Mouse (Mus musculus): ENCODE measurements around the gene Mgl2. TPM values are rescaled to one million over a fixed set of nuclear protein-coding genes. Genes with fewer than 3 reads are reported as not detected.
"Not testable (repeated sequence)": the region's sequence is repeated elsewhere in the genome, so short reads cannot be mapped to it uniquely, and the experiment has no call there.

Gene Mgl2
- polyA plus RNA-seq, 1 experiment from 2014 or later = 0.50 TPM

GRCm38 (mm10) chr11:70099809-70100208 is 30.3 kb upstream of the Mgl2 start:
- Histone ChIP-seq H3K4me1 (replicated peaks; ENCODE audit: control insufficient read depth, insufficient read depth, low read length) (no peaks in the 10 kb centered on the region), H3K9me3 (ENCODE audit: control insufficient read depth) (no peaks in the 10 kb centered on the region), H3K4me3 (ENCODE audit: low read depth, low read length) (no peak overlapping the region), H3K4me2 (replicated peaks; ENCODE audit: low read depth) (no peak overlapping the region), H3K9ac (ENCODE audit: low read depth, low read length) (no peak overlapping the region), H3K27ac (ENCODE audit: low read depth, low read length) (no peak overlapping the region), H3K36me3 (ENCODE audit: control insufficient read depth, insufficient read depth) (no peaks in the 10 kb centered on the region), H3K27me3 (replicated peaks; ENCODE audit: control insufficient read depth, insufficient read depth, low read length) (no peaks in the 10 kb centered on the region)
- 84% methylated on average over 2 of the region's 2 CpGs for WGBS
- ATAC-seq = no peak
- no peak for TF ChIP-seq CTCF (IDR thresholded peaks at IDR 0.05; ENCODE audit: low read depth)

- Histone ChIP-seq H3K9me3 (ENCODE audit: control insufficient read depth) (no peaks in the 10 kb centered on the region), H3K27ac (ENCODE audit: low read depth, low read length) (no peak overlapping the region), H3K4me1 (replicated peaks; ENCODE audit: control insufficient read depth, insufficient read depth, low read length) (no peaks in the 10 kb centered on the region), H3K36me3 (ENCODE audit: control insufficient read depth, insufficient read depth) (no peaks in the 10 kb centered on the region), H3K4me2 (replicated peaks; ENCODE audit: low read depth) (no peak overlapping the region), H3K27me3 (replicated peaks; ENCODE audit: control insufficient read depth, insufficient read depth, low read length) (no peaks in the 10 kb centered on the region), H3K4me3 (ENCODE audit: low read depth, low read length) (no peak overlapping the region), H3K9ac (ENCODE audit: low read depth, low read length) (no peak overlapping the region)
- ATAC-seq = no peak
- TF ChIP-seq CTCF (IDR thresholded peaks at IDR 0.05; ENCODE audit: low read depth) = no peak
- WGBS = 79% methylated on average over 14 of the region's 14 CpGs
Measured at GRCm38 (mm10) chr11:70103701-70104315, 26.3 kb upstream of the Mgl2 start.

- H3K4me3 ChIP-seq (ENCODE audit: low read depth, low read length) = no peak overlapping the region
- H3K9me3 ChIP-seq (ENCODE audit: control insufficient read depth) = no peaks in the 10 kb centered on the region
- no peak overlapping the region for H3K27ac ChIP-seq (ENCODE audit: low read depth, low read length)
- no peak overlapping the region for H3K4me2 ChIP-seq (replicated peaks; ENCODE audit: low read depth)
- H3K27me3 ChIP-seq (replicated peaks; ENCODE audit: control insufficient read depth, insufficient read depth, low read length) = no peaks in the 10 kb centered on the region
- H3K4me1 ChIP-seq (replicated peaks; ENCODE audit: control insufficient read depth, insufficient read depth, low read length) = no peaks in the 10 kb centered on the region
- H3K36me3 ChIP-seq (ENCODE audit: control insufficient read depth, insufficient read depth) = no peaks in the 10 kb centered on the region
- no peak for TF ChIP-seq CTCF (IDR thresholded peaks at IDR 0.05; ENCODE audit: low read depth)
- no peak overlapping the region for H3K9ac ChIP-seq (ENCODE audit: low read depth, low read length)
- ATAC-seq = no peak
- WGBS = 33% methylated on average over 8 of the region's 8 CpGs
Measured at GRCm38 (mm10) chr11:70107085-70107484, 23.0 kb upstream of the Mgl2 start.

- Histone ChIP-seq H3K4me1 (replicated peaks; ENCODE audit: control insufficient read depth, insufficient read depth, low read length) (no peaks in the 10 kb centered on the region), H3K9me3 (ENCODE audit: control insufficient read depth) (no peaks in the 10 kb centered on the region), H3K9ac (ENCODE audit: low read depth, low read length) (no peak overlapping the region), H3K4me3 (ENCODE audit: low read depth, low read length) (no peak overlapping the region), H3K36me3 (ENCODE audit: control insufficient read depth, insufficient read depth) (no peaks in the 10 kb centered on the region), H3K4me2 (replicated peaks; ENCODE audit: low read depth) (no peak overlapping the region), H3K27ac (ENCODE audit: low read depth, low read length) (no peak overlapping the region), H3K27me3 (replicated peaks; ENCODE audit: control insufficient read depth, insufficient read depth, low read length) (no peaks in the 10 kb centered on the region)
- peak; percentile 77 for TF ChIP-seq CTCF (IDR thresholded peaks at IDR 0.05; ENCODE audit: low read depth)
- WGBS = 78% methylated on average over 3 of the region's 3 CpGs
- ATAC-seq = no peak
Measured at GRCm38 (mm10) chr11:70110146-70110545, 20.0 kb upstream of the Mgl2 start.

GRCm38 (mm10) chr11:70114562-70114961 is 15.6 kb upstream of the Mgl2 start:
- no peak overlapping the region for H3K4me3 ChIP-seq (ENCODE audit: low read depth, low read length)
- H3K27ac ChIP-seq (ENCODE audit: low read depth, low read length) = no peak overlapping the region
- TF ChIP-seq CTCF (IDR thresholded peaks at IDR 0.05; ENCODE audit: low read depth) = no peak
- H3K27me3 ChIP-seq (replicated peaks; ENCODE audit: control insufficient read depth, insufficient read depth, low read length) = no peaks in the 10 kb centered on the region
- no peak overlapping the region for H3K4me2 ChIP-seq (replicated peaks; ENCODE audit: low read depth)
- no peaks in the 10 kb centered on the region for H3K9me3 ChIP-seq (ENCODE audit: control insufficient read depth)
- no peak for ATAC-seq
- H3K36me3 ChIP-seq (ENCODE audit: control insufficient read depth, insufficient read depth) = no peaks in the 10 kb centered on the region
- H3K4me1 ChIP-seq (replicated peaks; ENCODE audit: control insufficient read depth, insufficient read depth, low read length) = no peaks in the 10 kb centered on the region
- WGBS = 39% methylated on average over 4 of the region's 4 CpGs
- no peak overlapping the region for H3K9ac ChIP-seq (ENCODE audit: low read depth, low read length)

- Histone ChIP-seq H3K36me3 (ENCODE audit: control insufficient read depth, insufficient read depth) (no peaks in the 10 kb centered on the region), H3K4me1 (replicated peaks; ENCODE audit: control insufficient read depth, insufficient read depth, low read length) (no peaks in the 10 kb centered on the region), H3K4me3 (ENCODE audit: low read depth, low read length) (no peak overlapping the region), H3K9ac (ENCODE audit: low read depth, low read length) (no peak overlapping the region), H3K27ac (ENCODE audit: low read depth, low read length) (no peak overlapping the region), H3K27me3 (replicated peaks; ENCODE audit: control insufficient read depth, insufficient read depth, low read length) (no peaks in the 10 kb centered on the region), H3K9me3 (ENCODE audit: control insufficient read depth) (no peaks in the 10 kb centered on the region), H3K4me2 (replicated peaks; ENCODE audit: low read depth) (no peak overlapping the region)
- ATAC-seq = no peak
- 88% methylated on average over 3 of the region's 3 CpGs for whole genome bisulfite sequencing
- no peak for TF ChIP-seq CTCF (IDR thresholded peaks at IDR 0.05; ENCODE audit: low read depth)
Measured at GRCm38 (mm10) chr11:70115901-70116300, 14.2 kb upstream of the Mgl2 start.

- H3K4me2 ChIP-seq (replicated peaks; ENCODE audit: low read depth); H3K4me3 ChIP-seq (ENCODE audit: low read depth, low read length); H3K9ac ChIP-seq (ENCODE audit: low read depth, low read length); H3K36me3 ChIP-seq (ENCODE audit: control insufficient read depth, insufficient read depth); H3K9me3 ChIP-seq (ENCODE audit: control insufficient read depth); H3K27me3 ChIP-seq (replicated peaks; ENCODE audit: control insufficient read depth, insufficient read depth, low read length); H3K4me1 ChIP-seq (replicated peaks; ENCODE audit: control insufficient read depth, insufficient read depth, low read length); ATAC-seq; H3K27ac ChIP-seq (ENCODE audit: low read depth, low read length): not testable (repeated sequence)
- 75% methylated on average over 3 of the region's 3 CpGs for WGBS
Measured at GRCm38 (mm10) chr11:70135001-70135400, 4.9 kb downstream of the Mgl2 start.

GRCm38 (mm10) chr11:70135925-70136324 is 5.8 kb downstream of the Mgl2 start:
- H3K4me3 ChIP-seq (ENCODE audit: low read depth, low read length); H3K4me2 ChIP-seq (replicated peaks; ENCODE audit: low read depth); H3K27ac ChIP-seq (ENCODE audit: low read depth, low read length); ATAC-seq; H3K27me3 ChIP-seq (replicated peaks; ENCODE audit: control insufficient read depth, insufficient read depth, low read length); H3K4me1 ChIP-seq (replicated peaks; ENCODE audit: control insufficient read depth, insufficient read depth, low read length); H3K36me3 ChIP-seq (ENCODE audit: control insufficient read depth, insufficient read depth); H3K9ac ChIP-seq (ENCODE audit: low read depth, low read length); H3K9me3 ChIP-seq (ENCODE audit: control insufficient read depth): not testable (repeated sequence)
- WGBS = 87% methylated on average over 8 of the region's 8 CpGs
